Mouse (Mus musculus) heart, embryonic 10.5 days (tissue): Measurements from ENCODE around the gene Mob4. TPM values are rescaled to one million over a fixed set of nuclear protein-coding genes. Genes with fewer than 3 reads are reported as not detected.
A peak's percentile ranks its signal among the peaks of the same experiment; 100 is the strongest.

Source experiments
- DNase-seq: peaks from one replicate; pipeline ENCODE4 v3.0.0-alpha.2; 2017; ENCODE audit warnings: low spot score
- H3K27ac ChIP-seq: fragments of 300-500 bp; sonication (generic); 2 replicates; pipeline ENCODE4 v1.5.1; 2016; ENCODE audit warnings: mild to moderate bottlenecking
- H3K27me3 ChIP-seq: fragments of 300-500 bp; sonication (generic); 2 replicates; pipeline ENCODE4 v1.6.1; 2016; ENCODE audit warnings: mild to moderate bottlenecking; ENCODE audit not compliant: poor library complexity, insufficient read depth, severe bottlenecking
- H3K36me3 ChIP-seq: fragments of 300-500 bp; sonication (generic); 2 replicates; pipeline ENCODE4 v1.6.1; 2016; ENCODE audit warnings: mild to moderate bottlenecking, moderate library complexity
- H3K4me1 ChIP-seq: fragments of 300-500 bp; sonication (generic); 2 replicates; pipeline ENCODE4 v1.6.1; 2016; ENCODE audit warnings: mild to moderate bottlenecking
- H3K4me3 ChIP-seq: fragments of 300-500 bp; sonication (generic); 2 replicates; pipeline ENCODE4 v1.5.1; 2016; ENCODE audit warnings: mild to moderate bottlenecking, moderate library complexity
- H3K9me3 ChIP-seq: fragments of 300-500 bp; sonication (generic); 2 replicates; pipeline ENCODE4 v1.6.1; 2016; ENCODE audit warnings: mild to moderate bottlenecking, moderate library complexity
- WGBS: fragments of 180-500 bp; shearing (Covaris S2); methylation state at CpG from one replicate; pipeline ENCODE4 v1.1.7; 2016; 5-methylcytosine and 5-hydroxymethylcytosine counted together
- polyA plus RNA-seq: library from polyadenylated mRNA; unstranded; fragments of >200 nt; fragmentation: Nextera tagmentation; extraction: Ambion mirVana; gene quantifications from 2 replicates; pipeline ENCODE4 v1.2.1, GENCODE M21; 2016

Mob4 gene
- polyA plus RNA-seq, result 101 and 112 TPM in 2 replicates

DNA sequence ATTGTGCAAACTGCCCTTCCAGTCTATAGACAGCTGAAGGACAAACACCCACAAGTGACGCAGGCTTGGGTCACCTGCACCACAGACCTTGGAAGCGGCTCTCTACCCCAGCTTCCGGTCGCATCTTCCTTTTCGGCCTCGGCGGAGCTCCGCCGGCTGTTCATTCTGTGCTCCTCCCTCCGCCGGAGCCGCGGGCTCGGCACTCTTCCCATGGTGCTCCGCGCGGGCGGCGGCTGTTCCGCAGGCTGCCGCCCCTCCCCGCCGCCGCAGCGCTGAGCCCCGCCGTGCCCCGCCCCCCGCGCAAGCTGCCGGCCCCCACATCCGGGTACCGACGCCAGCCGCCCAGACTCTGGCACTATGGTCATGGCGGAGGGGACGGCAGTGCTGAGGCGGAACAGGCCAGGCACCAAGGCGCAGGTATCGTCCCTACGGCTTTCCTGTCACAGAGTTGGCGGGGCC lies at the start of gene Mob4:
TSS of gene Mob4 (plus strand) at position 289 of the 459 bp plus-strand sequence.
- Histone ChIP-seq H3K27ac (peak within 1 kb of the TSS; percentile 99), H3K9me3 (no peaks in the 10 kb centered on the region), H3K4me3 (peak within 1 kb of the TSS; percentile 94), H3K27me3 (no peaks in the 10 kb centered on the region), H3K4me1 (0 out of 2 replicates have a peak, but pooled peaks cover 7% of the 10 kb centered on the region), H3K36me3 (peaks cover 15% of the 10 kb centered on the region)
- peak; percentile 96 for DNase-seq
- WGBS, result 1% methylated on average over 42 of the region's 42 CpGs

DNA sequence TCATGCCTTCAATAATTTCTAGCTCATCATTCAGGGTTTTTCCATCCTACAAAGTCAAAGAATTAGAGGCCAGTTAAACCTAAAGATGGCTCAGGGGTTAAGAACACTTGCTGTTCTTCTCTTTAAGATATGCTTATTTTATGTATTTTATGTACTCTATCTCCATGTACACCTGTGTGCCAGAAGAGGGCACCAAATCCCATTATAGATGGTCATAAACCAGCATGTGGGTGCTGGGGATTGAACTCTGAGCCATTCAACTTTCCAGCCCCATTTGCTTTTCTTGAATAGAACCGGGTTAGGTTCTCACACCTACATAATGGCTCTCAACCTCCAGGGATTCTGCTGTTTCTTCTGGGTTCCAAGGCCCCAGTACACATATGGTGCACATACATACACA lies 48.9 kb upstream of the Mob4 start:
- Histone ChIP-seq H3K27ac (no peak overlapping the region), H3K36me3 (peaks cover 86% of the 10 kb centered on the region), H3K9me3 (no peaks in the 10 kb centered on the region), H3K27me3 (no peaks in the 10 kb centered on the region), H3K4me3 (no peak overlapping the region), H3K4me1 (peaks cover 6% of the 10 kb centered on the region; the same call in 1 of the 2 replicates)
- no peak for DNase-seq
- WGBS, result 82% methylated on average over 1 of the region's 1 CpGs

DNA sequence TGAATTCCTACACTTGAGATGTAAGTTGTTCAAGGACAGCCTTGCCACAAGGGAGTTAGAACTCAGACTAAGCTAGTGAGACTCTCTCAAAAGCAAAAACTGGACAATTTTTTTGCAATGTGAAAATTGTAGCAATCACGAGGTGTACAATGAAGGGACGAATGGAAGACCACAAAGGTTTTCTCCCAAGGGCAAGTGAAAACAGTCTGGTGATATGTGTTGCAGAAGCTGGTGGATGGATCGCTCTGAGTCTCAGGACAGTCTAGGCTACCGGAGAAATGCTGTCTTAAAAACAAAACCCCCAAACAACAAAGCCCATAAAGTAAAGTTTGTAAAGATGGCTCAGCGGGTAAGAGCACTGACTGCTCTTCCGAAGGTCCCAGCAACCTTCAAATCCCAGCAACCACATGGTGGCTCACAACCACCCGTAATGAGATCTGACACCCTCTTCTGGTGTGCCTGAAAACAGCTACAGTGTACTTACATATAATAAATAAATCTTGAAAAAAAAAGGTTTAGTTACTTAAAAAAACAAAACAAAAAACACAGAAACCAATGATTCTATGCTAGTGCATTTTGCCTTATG lies 45.2 kb upstream of the Mob4 start:
- no peaks in the 10 kb centered on the region for H3K9me3 ChIP-seq
- no peak for DNase-seq
- H3K36me3 ChIP-seq, result peaks cover 62% of the 10 kb centered on the region
- H3K27ac ChIP-seq, result no peak overlapping the region
- H3K27me3 ChIP-seq, result no peaks in the 10 kb centered on the region
- 57% methylated on average over 7 of the region's 7 CpGs for WGBS
- H3K4me1 ChIP-seq, result peaks cover 18% of the 10 kb centered on the region
- H3K4me3 ChIP-seq, result peak overlapping the region; percentile 93

DNA sequence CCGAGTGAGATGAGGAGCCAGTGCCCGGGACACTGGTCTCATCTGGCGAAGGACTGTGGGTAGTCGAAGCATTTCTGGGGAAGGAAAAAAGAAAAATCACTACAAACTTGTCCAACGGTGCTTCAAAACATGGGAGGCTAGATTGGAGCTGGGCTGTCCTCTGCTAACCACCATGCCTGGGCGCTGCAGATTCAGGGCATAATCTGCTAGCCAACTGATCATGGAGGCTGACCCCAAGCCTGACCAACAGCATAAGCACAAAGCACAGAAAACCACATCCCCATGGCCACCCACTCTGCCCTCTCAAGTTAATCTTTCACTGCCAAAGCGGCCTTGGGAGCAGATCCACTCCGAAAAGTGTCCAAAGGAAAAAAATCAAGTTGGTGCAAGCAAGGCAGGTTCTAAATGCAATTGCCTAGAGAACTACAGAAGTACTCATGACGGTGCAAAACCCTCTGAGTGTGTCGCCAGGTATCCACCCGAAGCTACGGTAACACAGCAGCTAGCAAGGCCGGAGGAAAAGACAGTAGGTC lies 44.1 kb upstream of the Mob4 start:
- WGBS, result 1% methylated on average over 13 of the region's 13 CpGs
- peaks cover 61% of the 10 kb centered on the region for H3K36me3 ChIP-seq
- peaks cover 18% of the 10 kb centered on the region for H3K4me1 ChIP-seq
- peak overlapping the region; percentile 99 for H3K27ac ChIP-seq
- no peaks in the 10 kb centered on the region for H3K9me3 ChIP-seq
- H3K27me3 ChIP-seq, result no peaks in the 10 kb centered on the region
- DNase-seq, result no peak
- H3K4me3 ChIP-seq, result peak overlapping the region; percentile 93

DNA sequence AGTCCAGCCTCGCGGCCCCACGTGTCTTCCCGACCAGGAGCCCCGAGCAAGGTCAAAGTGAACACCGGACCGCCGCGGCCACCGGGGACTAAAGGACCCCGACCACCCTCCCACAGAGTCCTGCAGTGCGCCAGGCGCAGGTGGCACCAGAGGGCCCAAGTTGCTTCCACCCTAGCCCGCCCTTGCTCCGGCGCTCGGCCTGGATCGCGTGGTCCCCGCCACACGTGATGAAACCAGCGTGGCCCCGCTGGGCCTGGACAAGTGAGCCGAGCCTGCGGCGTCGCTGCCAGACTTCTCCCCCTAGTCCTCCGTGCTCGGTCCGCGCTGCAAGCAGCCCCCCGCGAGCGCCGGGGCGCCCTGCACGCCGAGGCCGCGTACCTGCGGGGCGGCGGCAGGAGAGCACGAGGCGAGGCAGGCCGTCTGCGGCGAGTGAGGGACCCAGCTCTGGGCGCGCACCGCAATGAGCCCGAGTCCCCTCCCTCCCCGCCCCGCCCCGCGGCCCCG lies 43.6 kb upstream of the Mob4 start:
- H3K4me1 ChIP-seq, result peaks cover 18% of the 10 kb centered on the region
- peaks cover 61% of the 10 kb centered on the region for H3K36me3 ChIP-seq
- H3K27ac ChIP-seq, result peak overlapping the region; percentile 99
- peak; percentile 90 for DNase-seq
- H3K4me3 ChIP-seq, result peak overlapping the region; percentile 93
- H3K9me3 ChIP-seq, result no peaks in the 10 kb centered on the region
- under 1% methylated on average over 51 of the region's 57 CpGs for WGBS
- no peaks in the 10 kb centered on the region for H3K27me3 ChIP-seq

DNA sequence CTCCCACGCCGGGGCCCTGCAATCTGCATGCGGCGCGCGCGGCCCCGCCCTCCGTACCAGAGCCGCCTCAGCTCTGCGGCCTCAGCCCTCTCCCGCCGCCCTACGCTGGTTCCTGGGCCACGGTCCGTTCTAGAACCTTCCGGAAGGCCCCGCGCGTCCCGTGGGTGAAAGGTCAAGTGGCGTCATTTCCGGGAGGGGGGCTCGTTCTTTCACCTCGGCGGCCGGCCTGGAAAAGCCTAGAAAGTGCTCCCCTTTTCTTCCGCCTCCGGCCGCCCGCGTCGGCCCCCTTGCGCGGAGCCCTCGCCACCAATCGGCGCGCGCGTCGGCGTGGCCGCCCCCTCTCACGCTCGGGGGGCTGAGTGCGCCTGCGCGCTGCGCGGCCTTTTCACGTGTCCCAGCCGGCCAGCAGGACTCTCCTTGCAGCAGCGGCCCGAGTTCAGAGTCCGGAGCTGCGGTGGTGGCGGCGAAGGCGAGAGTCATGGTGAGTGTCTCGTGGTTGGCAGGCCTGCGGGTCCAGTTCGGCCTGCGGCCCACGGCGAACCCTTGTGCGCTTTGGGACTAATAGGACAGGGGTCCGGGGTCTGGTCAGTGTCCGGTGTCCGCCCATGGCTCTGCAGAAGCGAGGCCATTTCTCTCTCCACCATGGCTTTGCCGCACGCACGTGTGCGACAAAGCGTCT lies 43.0 kb upstream of the Mob4 start, which contains the start of the genes Hspe1 and Hspd1:
TSS of gene Hspe1 (plus strand) at position 201 of the 679 bp plus-strand sequence.
TSS of gene Hspd1 (minus strand) at position 312 of the 679 bp plus-strand sequence.
- Histone ChIP-seq H3K9me3 (no peaks in the 10 kb centered on the region), H3K36me3 (peaks cover 55% of the 10 kb centered on the region), H3K27ac (peak within 1 kb of the TSS; percentile 99), H3K4me3 (peak within 1 kb of the TSS; percentile 93), H3K4me1 (peaks cover 18% of the 10 kb centered on the region), H3K27me3 (no peaks in the 10 kb centered on the region)
- WGBS, result under 1% methylated on average over 71 of the region's 76 CpGs
- DNase-seq, result peak; percentile 99

DNA sequence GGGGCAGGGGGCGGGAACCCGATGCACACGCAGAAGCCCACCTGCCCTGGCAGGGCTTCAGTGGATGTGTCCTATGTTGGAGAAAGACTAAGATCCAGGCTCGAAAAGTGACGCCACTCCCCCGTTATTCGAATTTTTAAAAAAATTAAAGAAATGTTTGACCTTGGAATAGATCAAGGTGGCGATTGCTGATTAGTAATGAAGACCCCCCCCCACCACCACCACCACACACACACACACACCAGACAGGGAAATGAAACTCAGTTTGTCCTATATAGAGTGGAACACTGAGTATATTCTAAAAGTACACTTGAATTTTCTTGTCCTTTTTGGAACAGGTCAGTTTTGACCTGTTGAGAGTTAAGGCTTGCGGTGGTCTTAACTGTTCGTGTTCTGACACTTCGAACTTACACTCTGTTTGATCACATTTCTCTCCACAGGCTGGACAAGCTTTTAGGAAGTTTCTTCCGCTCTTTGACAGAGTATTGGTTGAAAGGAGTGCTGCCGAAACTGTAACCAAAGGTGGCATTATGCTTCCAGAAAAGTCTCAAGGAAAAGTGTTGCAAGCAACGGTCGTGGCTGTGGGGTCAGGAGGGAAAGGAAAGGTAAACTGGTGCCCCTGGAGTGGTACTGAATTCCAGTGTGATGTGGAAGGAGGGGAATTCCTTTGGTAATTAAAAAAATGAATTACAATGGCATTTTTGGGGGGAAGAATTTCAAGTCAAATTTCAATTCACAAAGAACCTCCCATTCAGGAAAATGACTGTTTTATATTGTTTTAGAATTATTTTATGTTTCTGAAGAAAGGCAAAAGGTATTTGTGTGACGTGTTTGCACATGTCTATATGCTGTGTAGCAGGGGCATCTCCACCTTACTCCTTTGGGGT lies 42.2 kb upstream of the Mob4 start:
- DNase-seq, result no peak

DNA sequence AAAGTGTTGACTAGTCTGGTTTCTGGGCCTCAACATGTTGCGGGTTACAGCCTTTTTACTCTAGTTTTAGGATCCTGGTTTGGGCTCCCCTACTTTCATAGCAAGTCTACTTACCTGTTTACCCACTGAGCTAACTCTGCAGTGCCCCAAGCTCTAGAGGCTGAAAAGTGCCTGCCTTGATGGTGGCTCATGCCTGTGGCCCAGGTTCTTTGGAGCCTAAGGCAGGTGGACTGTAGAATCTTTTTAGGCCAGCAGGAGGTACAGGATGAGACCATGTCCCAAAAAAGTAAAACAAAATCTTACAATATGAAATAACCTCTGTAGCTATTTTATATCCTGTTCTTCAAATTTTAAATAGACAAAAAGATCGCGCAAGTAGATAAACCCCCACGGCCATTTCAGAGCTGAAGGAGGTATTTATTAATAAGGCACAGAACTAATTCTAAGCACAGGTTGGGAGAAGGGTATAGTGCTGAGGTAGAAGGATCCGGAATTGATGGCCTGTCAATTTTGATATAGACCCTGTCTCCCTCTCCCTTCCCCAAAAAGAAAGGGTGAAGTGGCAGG lies 41.5 kb upstream of the Mob4 start:
- Histone ChIP-seq H3K4me1 (peaks cover 18% of the 10 kb centered on the region), H3K27ac (peak overlapping the region; percentile 99; the same call in 1 of the 2 replicates), H3K9me3 (no peaks in the 10 kb centered on the region), H3K36me3 (peaks cover 44% of the 10 kb centered on the region), H3K4me3 (peak overlapping the region; percentile 93), H3K27me3 (no peaks in the 10 kb centered on the region)
- no peak for DNase-seq
- WGBS, result 85% methylated on average over 5 of the region's 5 CpGs

More for the DNA sequence above, 42.2 kb upstream of the Mob4 start:
- Histone ChIP-seq H3K4me1 (peaks cover 18% of the 10 kb centered on the region), H3K27ac (peak overlapping the region; percentile 99), H3K4me3 (peak overlapping the region; percentile 93), H3K9me3 (no peaks in the 10 kb centered on the region), H3K27me3 (no peaks in the 10 kb centered on the region), H3K36me3 (peaks cover 49% of the 10 kb centered on the region)
- WGBS, result 8% methylated on average over 16 of the region's 16 CpGs

DNA sequence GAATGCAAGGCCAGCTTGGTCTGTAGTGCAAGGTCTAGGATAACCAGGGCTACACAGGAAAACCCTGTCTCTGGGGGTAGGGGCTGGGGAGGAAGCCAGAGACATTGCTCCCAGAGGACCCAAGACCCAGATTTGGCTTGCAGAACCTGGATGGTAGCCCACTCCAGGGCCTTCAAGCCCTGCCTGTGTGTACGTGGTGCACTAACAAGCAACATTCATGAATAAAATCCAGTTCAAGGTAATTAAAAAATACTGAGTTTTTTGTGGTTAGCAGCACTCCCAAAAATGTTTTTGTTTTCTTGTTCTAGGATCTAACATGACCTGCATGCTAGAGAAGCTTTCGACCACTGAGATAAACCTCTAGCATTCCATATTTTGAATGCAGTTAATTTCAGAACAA lies 39.0 kb upstream of the Mob4 start:
- H3K4me3 ChIP-seq, result no peak overlapping the region
- no peak for DNase-seq
- peaks cover 30% of the 10 kb centered on the region for H3K36me3 ChIP-seq
- H3K9me3 ChIP-seq, result no peaks in the 10 kb centered on the region
- 93% methylated on average over 2 of the region's 2 CpGs for WGBS
- H3K27ac ChIP-seq, result no peak overlapping the region
- H3K4me1 ChIP-seq, result peaks cover 11% of the 10 kb centered on the region
- no peaks in the 10 kb centered on the region for H3K27me3 ChIP-seq

DNA sequence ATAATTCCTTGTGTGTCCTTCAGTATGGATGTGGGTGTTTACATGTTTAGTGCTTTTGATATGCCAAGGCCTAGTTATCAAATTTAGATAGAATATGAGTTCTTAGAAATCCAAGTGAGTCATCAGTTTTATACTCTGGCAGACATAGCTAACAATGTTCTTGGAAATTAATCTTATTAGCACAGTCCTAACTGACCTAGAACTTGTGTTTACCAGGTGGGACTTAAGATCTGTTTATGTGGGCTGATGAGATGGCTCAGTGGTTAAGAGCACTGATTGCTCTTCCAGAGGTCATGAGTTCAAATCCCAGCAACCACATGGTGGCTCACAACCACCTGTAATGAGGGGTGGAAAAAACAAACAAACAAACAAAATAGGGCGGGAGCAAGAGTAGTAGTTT lies 38.6 kb upstream of the Mob4 start:
- 71% methylated on average over 1 of the region's 1 CpGs for WGBS
- Histone ChIP-seq H3K27me3 (no peaks in the 10 kb centered on the region), H3K36me3 (peaks cover 30% of the 10 kb centered on the region)

DNA sequence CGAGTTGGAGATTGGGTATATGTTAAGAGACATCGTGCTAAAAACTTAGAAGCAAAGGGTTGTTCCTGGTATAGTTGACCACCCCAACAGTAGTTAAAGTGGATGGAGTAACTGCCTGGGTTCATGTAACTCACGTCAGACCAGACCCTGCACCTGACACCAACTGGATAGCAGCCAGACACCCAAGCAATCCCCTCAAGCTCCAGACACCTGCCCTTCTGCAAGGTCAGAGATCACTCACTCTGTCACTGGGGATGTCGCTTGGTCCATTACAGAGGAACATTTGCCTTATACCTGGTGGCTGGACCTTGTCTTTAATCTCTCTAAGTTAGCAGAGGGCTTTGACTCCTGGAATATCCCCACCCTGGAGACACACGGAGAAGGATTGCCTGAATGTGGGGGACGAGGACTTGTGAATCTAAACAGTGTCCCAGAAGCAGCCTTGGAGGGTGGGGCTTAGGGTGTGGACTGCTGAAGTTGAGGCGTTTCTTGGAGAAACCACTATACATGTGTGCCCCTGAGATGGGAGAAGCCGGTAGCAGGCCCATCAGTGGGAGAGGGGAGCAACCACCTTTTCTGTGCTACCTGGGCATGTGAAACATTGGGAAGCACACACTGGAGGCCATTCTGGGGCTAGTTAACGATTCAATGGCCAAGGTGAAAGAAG lies 24.0 kb upstream of the Mob4 start:
- no peaks in the 10 kb centered on the region for H3K9me3 ChIP-seq
- 0 out of 2 replicates have a peak, but pooled peaks cover 3% of the 10 kb centered on the region for H3K27me3 ChIP-seq
- H3K27ac ChIP-seq, result no peak overlapping the region
- H3K4me3 ChIP-seq, result no peak overlapping the region
- DNase-seq, result no peak
- H3K4me1 ChIP-seq, result peaks cover 6% of the 10 kb centered on the region; the same call in 1 of the 2 replicates
- 79% methylated on average over 9 of the region's 9 CpGs for WGBS
- H3K36me3 ChIP-seq, result no peaks in the 10 kb centered on the region

More for the DNA sequence above, 38.6 kb upstream of the Mob4 start:
- Histone ChIP-seq H3K4me1 (peaks cover 11% of the 10 kb centered on the region), H3K4me3 (no peak overlapping the region), H3K9me3 (no peaks in the 10 kb centered on the region), H3K27ac (no peak overlapping the region)
- no peak for DNase-seq
